Mouse (Mus musculus) retina, postnatal 7 days (tissue): Measurements from ENCODE around the gene Otof.

Experiments used
- DNase-seq: peaks from one replicate; pipeline ENCODE4 v3.0.0-alpha.2; 2012; ENCODE audit warnings: low read depth, low spot score

Gene Otof

GRCm38 (mm10) chr5:30461821-30462220 is at the start of gene Otof:
Gene Otof (minus strand): TSS chr5:30461932.
- DNase-seq, result peak; percentile 31

- DNase-seq, result no peak
Measured at GRCm38 (mm10) chr5:30497299-30497698, 35.6 kb upstream of the Otof start.

GRCm38 (mm10) chr5:30496821-30497220 is 35.1 kb upstream of the Otof start:
- DNase-seq, result no peak

- no peak for DNase-seq
Measured at GRCm38 (mm10) chr5:30495288-30495687, 33.6 kb upstream of the Otof start.

- DNase-seq, result no peak
Measured at GRCm38 (mm10) chr5:30494606-30495005, 32.9 kb upstream of the Otof start.

- DNase-seq, result no peak
Measured at GRCm38 (mm10) chr5:30493723-30494122, 32.0 kb upstream of the Otof start.

GRCm38 (mm10) chr5:30490845-30491244 is 29.1 kb upstream of the Otof start:
- no peak for DNase-seq

- no peak for DNase-seq
Measured at GRCm38 (mm10) chr5:30490215-30490614, 28.5 kb upstream of the Otof start.

GRCm38 (mm10) chr5:30485136-30485535 is 23.4 kb upstream of the Otof start:
- DNase-seq, result no peak

- no peak for DNase-seq
Measured at GRCm38 (mm10) chr5:30484591-30484990, 22.9 kb upstream of the Otof start.

GRCm38 (mm10) chr5:30483533-30483932 is 21.8 kb upstream of the Otof start:
- no peak for DNase-seq

GRCm38 (mm10) chr5:30482319-30482718 is 20.6 kb upstream of the Otof start:
- DNase-seq, result peak; percentile 73

GRCm38 (mm10) chr5:30476534-30476933 is 14.8 kb upstream of the Otof start:
- DNase-seq, result peak; percentile 34

GRCm38 (mm10) chr5:30472148-30472547 is 10.4 kb upstream of the Otof start:
- no peak for DNase-seq

- DNase-seq, result no peak
Measured at GRCm38 (mm10) chr5:30470454-30470853, 8.7 kb upstream of the Otof start.

GRCm38 (mm10) chr5:30466315-30466714 is 4.6 kb upstream of the Otof start:
- no peak for DNase-seq

GRCm38 (mm10) chr5:30465861-30466260 is 4.1 kb upstream of the Otof start, which contains the start of gene 1700001C02Rik:
Gene 1700001C02Rik (plus strand): TSS chr5:30466047.
- no peak for DNase-seq

GRCm38 (mm10) chr5:30460155-30460554 is 1.6 kb downstream of the Otof start:
- DNase-seq, result no peak

- DNase-seq, result no peak
Measured at GRCm38 (mm10) chr5:30456056-30456455, 5.7 kb downstream of the Otof start.

GRCm38 (mm10) chr5:30444327-30444895 is 17.3 kb downstream of the Otof start:
- DNase-seq, result no peak

GRCm38 (mm10) chr5:30442196-30442595 is 19.5 kb downstream of the Otof start:
- no peak for DNase-seq

- DNase-seq, result no peak
Measured at GRCm38 (mm10) chr5:30440308-30440906, 21.3 kb downstream of the Otof start.

GRCm38 (mm10) chr5:30438931-30439330 is 22.8 kb downstream of the Otof start:
- no peak for DNase-seq

- DNase-seq, result no peak
Measured at GRCm38 (mm10) chr5:30427406-30427805, 34.3 kb downstream of the Otof start.
